Comparison of ENCODE assay signal across 22 mouse cellular contexts in genomic region chr10:118172876-118173275, GRCm38 (mm10). TPM values are rescaled to one million over a fixed set of nuclear protein-coding genes. Genes with fewer than 3 reads are reported as not detected.
"Had no signal": no experiment of that assay in that cellular context is flagged by ENCODE, and none has a peak within 500 bp of the region (broad histone marks: within the 10 kb centered on the region; RNA-seq: fewer than 3 reads in every experiment).

No protein-coding gene starts in this region.

- DNase-seq: kidney, adult 8-10 months; kidney, postnatal 25 days; liver; lung, adult 2 months; lung, postnatal 36 days; retina, postnatal 1 day; right cerebral cortex, postnatal 4 days; spleen, adult 18-20 months; thymus, adult 2 months had no signal

- H3K4me3 ChIP-seq: limb, embryonic 12.5 days; liver, embryonic 15.5 days; megakaryocyte, embryonic 14.5 days; midbrain, embryonic 15.5 days; neural tube, embryonic 13.5 days had no signal

- H3K36me3 ChIP-seq: liver, embryonic 15.5 days; midbrain, embryonic 15.5 days had no signal

- H3K27ac ChIP-seq: limb, embryonic 12.5 days; liver, embryonic 15.5 days; midbrain, embryonic 15.5 days; neural tube, embryonic 13.5 days had no signal

- H3K27me3 ChIP-seq: limb, embryonic 12.5 days; liver, embryonic 15.5 days; midbrain, embryonic 15.5 days; neural tube, embryonic 13.5 days had no signal

- H3K4me2 ChIP-seq: limb, embryonic 12.5 days; liver, embryonic 15.5 days; midbrain, embryonic 11.5 days; midbrain, embryonic 15.5 days; neural tube, embryonic 13.5 days had no signal

RNA-seq across cellular contexts. Expression of gene Il22, which starts 31.9 kb away (rescaled TPM):
- total RNA-seq: left cerebral cortex, postnatal 36 days; monocyte, adult 5-6 weeks had no signal
- polyA plus RNA-seq: kidney, embryonic 16.5 days; limb, embryonic 12.5 days; liver, embryonic 15.5 days; lung, adult 2 months; lung, postnatal 0 days; midbrain, embryonic 11.5 days; neural tube, embryonic 13.5 days; stomach, embryonic 14.5 days; testis, adult 2 months; urinary bladder, adult 2 months had no signal
